Mouse (Mus musculus) monocyte, adult 2 months (primary cell): ENCODE measurements around the gene Nkx2-2.
"Not testable (repeated sequence)": the region's sequence is repeated elsewhere in the genome, so short reads cannot be mapped to it uniquely, and the experiment has no call there.

ENCODE experiments used
- DNase-seq, 2 experiments: peaks; one replicate each; pipeline ENCODE4 v3.0.0; 2022; ENCODE audit warnings: low spot score in 2 of 2, low read depth in 1 of 2

Gene Nkx2-2

DNA sequence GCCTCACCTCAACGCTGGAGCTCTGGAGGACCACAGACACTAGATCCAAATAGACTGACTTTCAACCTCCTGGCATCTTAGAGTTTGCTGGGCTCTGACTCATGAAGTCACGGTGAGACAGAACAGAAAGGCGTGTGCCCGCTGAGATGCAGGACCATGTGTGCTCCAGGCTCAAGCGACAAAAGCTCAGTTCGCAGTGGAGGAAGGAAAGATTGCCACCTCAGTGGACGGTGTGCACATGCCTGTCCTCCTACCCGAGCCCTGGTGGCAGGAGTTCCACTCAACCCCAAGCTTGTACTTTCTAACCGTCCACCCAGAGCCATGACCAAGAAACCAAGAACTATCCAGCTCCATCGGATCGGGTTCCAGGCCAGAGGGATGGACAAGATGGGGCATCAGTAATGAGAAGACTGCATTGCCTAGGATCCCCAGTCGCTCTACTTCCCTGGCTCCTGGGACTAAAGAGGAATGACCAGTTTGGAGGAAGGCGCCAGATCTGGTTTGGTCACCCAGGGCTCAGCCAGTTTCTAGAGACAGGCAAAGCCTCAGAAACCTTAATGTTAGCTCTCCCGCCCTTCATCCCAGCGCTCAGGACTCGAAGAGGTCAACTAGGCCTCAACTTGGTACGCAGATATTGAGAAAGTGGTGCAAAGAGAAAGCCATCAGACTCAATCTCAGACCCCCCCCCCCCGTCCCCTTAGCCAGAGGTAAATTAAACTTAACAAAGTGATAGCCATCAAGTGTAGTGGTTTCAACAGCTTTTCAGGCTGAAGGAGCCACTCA is 11.9 kb downstream of the Nkx2-2 start:
- no peak for DNase-seq

DNA sequence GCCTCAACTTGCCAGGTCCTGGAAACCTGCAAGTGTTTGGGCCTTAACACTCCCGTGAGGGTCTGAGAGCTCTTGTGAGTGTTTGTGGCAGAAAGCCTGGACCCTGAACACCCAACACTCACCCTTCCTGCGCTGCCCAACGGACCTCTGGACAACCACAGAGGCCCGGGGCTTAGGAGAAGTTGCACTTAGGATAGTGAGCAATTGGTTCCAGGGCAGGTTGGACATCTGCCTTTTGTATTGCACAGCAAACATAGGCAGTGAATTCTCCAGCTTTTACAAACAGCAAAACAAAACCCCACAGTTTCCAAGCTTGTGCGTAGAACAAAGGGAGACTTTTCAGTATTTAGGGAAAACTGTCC is 12.8 kb downstream of the Nkx2-2 start:
- DNase-seq: no peak

DNA sequence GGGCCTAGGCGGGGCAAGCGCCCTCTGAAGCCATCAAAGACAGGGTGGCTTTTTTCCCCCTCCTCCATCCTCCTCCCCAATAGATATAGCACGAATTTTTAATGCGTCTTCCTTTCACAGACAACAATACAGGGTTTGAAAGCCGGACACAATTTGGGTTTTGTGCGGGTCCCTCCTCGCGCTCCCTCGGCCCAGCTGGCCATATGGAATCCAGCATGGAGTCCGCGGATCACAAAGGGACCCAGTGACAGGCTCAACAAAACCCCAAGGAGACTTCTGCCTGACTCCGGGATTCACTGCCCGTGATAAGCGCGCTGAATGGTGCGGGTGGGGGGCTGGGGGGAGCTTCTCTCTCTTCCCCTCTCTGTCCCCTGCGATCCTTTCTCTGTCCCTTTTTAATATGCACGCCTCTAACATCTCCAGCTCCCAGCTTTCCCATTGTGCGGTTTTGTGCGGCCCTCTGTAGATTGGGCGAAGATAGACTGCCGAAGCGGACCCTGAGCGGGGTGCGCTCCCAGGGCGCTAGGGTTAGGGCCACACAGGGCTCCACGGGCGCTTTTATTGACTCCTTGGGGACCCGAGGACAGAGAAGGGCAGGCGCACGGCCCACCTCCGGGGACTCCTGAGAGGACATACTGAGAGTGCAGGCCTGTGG is 13.3 kb downstream of the Nkx2-2 start:
- no peak for DNase-seq

DNA sequence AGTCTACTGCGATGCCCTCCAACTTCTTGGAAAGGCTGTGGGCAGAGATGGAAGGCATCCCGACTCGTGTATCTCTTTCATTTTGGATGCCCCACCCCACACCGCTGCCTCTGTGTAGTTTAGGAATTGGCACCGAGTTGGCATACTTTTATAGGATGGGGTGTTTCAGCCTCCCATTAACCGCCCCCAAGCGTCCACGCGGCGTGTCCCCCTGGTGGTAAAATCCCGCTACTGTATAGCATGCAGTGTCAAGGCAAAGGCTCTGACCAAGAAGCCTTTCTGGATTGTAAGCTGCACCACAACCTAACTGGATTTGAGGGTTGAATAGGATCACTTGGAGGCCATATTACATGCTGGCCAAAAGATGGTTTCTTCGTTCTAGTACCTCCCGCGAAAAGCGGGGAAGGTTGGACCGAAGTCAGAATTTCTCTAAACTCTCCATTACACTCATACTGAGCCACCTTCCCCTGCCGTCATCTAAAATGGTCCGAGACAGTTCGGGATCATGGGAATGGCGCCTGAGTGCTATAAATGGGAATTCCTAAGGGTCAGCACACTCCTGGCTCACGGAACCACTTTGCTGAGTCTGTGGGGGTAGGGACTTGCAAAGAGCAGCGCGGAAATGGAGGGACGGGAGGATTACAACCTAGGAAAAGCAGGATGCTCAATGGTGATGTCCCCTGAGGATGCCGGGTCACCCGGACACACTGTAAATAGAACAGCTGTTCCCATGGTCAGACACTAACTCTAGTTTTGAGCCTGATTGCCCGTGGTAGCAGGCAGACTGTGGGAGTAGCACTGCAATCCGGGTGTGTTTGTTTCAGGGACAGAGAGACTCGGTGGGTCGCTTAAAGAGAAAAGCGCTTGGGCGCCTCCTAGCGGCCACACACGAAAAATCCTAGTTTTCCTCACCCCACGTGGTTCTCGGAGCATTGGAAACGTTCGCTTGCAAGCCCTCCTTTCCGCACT is 15.7 kb downstream of the Nkx2-2 start:
- peak; percentile 18 to 28 for DNase-seq

DNA sequence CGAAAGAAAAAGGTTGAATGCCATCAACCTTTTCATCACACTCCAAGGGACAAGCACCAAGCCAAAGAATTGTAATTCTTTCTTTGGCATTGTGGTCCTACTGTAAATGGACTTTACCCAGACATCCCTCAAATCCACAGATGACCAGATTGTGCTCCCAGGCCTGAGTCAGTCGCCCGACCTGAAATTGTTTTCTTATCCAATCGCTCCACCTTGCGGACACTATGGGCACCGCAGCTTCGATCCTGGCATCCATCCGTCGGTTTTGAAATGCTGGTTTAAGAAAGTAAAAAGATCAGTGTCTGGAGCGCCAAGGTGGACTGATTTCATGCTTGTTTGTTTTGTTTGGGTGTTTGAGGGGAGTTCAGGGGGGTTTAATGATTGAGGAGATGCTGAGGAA is 16.4 kb downstream of the Nkx2-2 start:
- DNase-seq: peak in 1 of 2 experiments; percentile 67

DNA sequence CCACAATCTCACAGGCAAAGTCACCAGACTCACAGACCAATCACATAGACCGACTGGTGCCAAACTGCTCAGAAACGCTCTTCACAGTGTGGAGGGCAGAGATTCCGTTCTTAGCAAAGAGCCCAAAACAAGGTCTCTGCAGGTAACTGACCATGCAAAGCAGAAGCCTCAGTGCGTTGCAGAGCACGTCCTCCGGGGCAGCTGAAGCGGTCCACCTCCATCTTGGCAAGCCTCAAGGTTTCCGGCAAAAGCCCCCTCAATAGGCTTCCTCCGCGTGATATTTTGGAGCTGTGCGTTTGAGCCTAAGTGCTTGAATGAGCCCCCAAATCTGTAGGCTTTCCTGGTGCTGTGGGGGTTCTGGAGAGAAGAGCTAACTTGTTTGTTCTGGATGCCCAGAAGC is 18.7 kb downstream of the Nkx2-2 start:
- DNase-seq: no peak

DNA sequence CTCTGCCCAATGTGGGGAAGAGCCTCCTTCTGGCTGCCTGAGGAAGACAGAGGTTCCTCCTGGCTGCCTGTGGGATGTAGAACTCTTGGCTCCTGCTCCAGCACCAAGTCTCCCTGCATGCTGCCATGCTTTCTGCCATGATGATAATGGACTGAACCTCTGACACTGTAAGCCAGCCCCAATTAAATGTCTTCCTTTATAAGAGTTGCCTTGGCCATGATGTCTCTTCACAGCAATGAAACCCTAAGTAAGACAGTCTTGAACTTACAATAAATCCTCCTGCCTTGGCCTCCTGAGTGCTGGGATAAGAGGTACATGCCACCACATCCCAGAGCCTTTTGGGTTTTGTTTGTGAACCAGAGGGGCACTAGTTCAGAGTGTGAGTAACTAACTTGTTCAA is 20.3 kb downstream of the Nkx2-2 start:
- DNase-seq: no peak

DNA sequence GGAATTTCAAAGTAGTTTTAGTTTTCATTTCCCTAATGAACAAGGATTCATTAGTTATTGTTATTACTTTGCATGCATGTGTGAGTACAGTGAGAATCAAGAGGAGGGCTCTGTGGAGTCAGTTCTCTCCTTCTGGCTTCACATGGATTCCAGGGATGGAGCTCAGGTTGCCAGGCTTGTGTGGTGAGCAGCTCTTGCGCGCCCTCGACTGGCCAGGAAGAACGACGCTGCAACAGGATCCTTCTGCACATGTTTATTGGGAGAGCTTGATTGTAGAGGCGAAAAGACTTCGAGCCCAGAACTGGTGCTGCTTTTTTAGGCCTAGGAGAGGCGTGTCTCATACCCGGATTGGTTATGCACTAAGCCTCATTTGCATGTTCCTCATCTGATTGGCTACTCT is 23.5 kb downstream of the Nkx2-2 start:
- DNase-seq: not testable (repeated sequence)

DNA sequence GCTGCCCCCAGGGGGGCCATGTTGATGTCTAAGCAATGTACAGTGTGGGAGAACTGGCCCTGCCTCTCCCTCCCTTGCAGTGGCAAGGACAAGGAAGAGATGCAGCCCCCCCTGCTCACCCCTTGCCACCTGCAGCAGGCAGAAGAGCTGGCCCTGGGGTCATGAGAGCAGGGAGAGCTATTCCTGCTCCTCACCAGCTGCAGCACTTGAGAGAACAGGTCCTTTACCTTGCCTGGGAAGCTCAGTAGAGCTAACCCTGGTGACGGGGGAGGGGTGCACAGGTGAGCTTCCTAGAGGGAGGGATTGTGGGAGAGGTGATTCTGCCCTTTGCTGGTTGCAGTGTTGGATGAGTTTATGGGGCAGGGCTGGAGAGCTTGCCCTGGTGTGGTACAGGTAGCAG is 28.2 kb downstream of the Nkx2-2 start:
- no peak for DNase-seq

DNA sequence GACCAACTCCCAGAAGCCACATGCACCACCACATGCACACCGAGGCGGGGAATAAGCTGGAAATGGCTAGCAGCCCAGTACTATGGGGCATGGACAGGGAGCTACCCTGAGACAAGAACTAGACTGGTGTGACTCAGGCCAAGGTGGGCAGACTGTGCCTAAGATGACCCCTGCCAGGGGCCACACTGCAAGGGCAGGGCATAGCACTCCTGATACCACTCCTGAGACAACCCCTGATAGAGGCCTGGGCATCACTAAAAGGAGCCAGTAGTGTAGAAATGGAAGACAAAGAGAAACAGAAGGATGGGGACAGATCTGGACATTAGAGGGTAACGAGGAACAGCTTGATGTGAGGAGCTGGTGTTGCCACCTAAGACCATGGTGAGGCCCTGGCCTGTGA is 28.7 kb downstream of the Nkx2-2 start:
- DNase-seq: no peak

DNA sequence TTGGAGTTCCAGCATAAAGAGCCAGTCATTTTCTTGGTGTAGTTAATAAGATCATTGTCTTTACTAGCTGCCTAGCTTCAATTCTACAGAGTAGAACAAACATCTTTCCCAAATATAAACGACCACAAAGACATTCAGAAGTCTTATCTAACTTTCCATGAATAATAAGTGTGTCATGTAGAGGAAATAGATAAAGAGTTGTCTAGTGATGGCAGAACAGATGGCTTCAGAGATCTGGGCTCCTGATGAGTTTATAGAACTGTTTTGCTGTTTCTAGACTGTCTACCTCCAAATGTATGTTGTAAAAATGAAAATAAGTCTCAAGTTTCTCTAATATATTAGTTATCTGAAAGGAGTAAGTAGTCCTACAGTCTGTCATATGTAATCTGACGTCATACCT is 41.5 kb downstream of the Nkx2-2 start:
- no peak for DNase-seq
